Mouse (Mus musculus) forebrain, embryonic 14.5 days (tissue): Measurements from ENCODE around the gene Alkbh3. TPM values are rescaled to one million over a fixed set of nuclear protein-coding genes. Genes with fewer than 3 reads are reported as not detected.

Source experiments
- ATAC-seq: fragments of 200-750 bp; cut with Nextera tagmentation; 2 replicates; pipeline ENCODE4 v1.8.0; 2017; ENCODE audit warnings: mild to moderate bottlenecking, moderate library complexity
- DNase-seq: peaks from one replicate; pipeline ENCODE4 v3.0.0-alpha.2; 2015; ENCODE audit warnings: low spot score
- H3K27ac ChIP-seq: fragments of 300-500 bp; sonication (generic); 2 replicates; pipeline ENCODE4 v1.5.1; 2014; ENCODE audit warnings: low read depth, mild to moderate bottlenecking, control low read depth, low read length, moderate library complexity
- H3K27me3 ChIP-seq: fragments of 300-500 bp; sonication (generic); replicated peaks from 2 replicates; pipeline ENCODE4 v1.6.1; 2014; ENCODE audit warnings: low read length, control low read depth, mixed read lengths; ENCODE audit not compliant: control insufficient read depth, insufficient read depth
- H3K36me3 ChIP-seq: fragments of 300-500 bp; sonication (generic); 2 replicates; pipeline ENCODE4 v1.6.1; 2014; ENCODE audit warnings: low read length, control low read depth; ENCODE audit not compliant: control insufficient read depth, insufficient read depth
- H3K4me1 ChIP-seq: fragments of 300-500 bp; sonication (generic); 2 replicates; pipeline ENCODE4 v1.6.1; 2014; ENCODE audit warnings: antibody characterized with exemption, low read length, control low read depth; ENCODE audit not compliant: control insufficient read depth, insufficient read depth
- H3K4me2 ChIP-seq: fragments of 300-500 bp; sonication (generic); 2 replicates; pipeline ENCODE4 v1.6.1; 2014; ENCODE audit warnings: mild to moderate bottlenecking, control low read depth, low read length
- H3K4me3 ChIP-seq: fragments of 300-500 bp; sonication (generic); 2 replicates; pipeline ENCODE4 v1.5.1; 2014; ENCODE audit warnings: low read depth, low read length, control low read depth
- H3K9ac ChIP-seq: fragments of 300-500 bp; sonication (generic); 2 replicates; pipeline ENCODE4 v1.6.1; 2014; ENCODE audit warnings: mild to moderate bottlenecking, low read length, control low read depth, moderate library complexity
- H3K9me3 ChIP-seq: fragments of 300-500 bp; sonication (generic); replicated peaks from 2 replicates; pipeline ENCODE4 v1.6.1; 2016; ENCODE audit warnings: low read length, control low read depth, mixed read lengths; ENCODE audit not compliant: control insufficient read depth
- WGBS: fragments of 180-500 bp; shearing (Covaris S2); extraction: QIAGEN DNeasy Blood & Tissue Kit; methylation state at CpG from one replicate; pipeline ENCODE4 v1.1.7; 2014; 5-methylcytosine and 5-hydroxymethylcytosine counted together
- polyA plus RNA-seq: library from polyadenylated mRNA; unstranded; fragments of >200 nt; fragmentation: Nextera tagmentation; extraction: Ambion mirVana; gene quantifications from 2 replicates; pipeline ENCODE4 v1.2.1, GENCODE M21; 2014

Alkbh3 gene
- polyA plus RNA-seq, 1 experiment from 2014 or later = 52.2 TPM

DNA sequence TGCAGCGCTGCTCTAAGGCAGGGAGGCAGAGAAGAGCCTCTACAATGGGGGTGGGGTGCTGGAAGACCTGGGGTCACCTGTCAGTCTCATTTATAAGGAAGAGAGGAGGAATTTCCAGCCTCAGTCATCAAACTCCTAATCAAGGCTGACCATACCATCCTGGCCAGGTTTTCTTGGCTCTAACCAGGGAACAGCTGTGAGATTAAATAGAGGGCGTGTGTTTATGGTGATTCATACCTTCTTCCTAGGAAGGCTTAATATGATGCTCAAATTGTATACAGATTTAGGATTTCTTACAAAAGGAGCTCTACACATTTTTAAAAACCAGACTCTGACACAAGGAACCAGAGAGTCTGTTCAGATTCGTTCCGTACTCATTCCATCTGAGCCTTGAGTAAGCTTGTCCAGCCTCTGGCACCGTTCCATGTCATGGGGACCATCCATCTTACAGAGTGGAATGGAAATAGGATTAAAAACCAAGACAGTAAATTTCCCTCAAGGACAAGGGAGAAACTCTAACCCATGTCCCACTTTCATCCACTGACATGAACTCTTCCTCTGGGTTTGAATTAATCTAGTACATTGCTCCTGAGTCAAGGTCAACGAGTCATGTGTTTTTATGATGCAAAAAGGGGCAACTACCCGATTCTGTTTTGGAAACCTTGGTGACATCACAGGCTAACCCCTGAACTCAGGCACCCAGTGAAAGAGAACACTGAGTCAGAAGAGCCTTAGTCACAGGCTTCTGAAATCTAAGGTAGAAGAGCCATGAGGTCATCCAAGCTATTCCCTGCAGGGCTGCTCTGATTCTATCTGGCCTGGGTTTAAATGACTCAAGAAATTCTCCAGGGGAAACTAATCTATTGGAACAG is 31.1 kb downstream of the Alkbh3 start:
- Histone ChIP-seq H3K4me3 (no peak overlapping the region), H3K27ac (no peak overlapping the region), H3K9ac (no peak overlapping the region), H3K4me2 (no peak overlapping the region), H3K9me3 (no peaks in the 10 kb centered on the region), H3K4me1 (peaks cover 15% of the 10 kb centered on the region), H3K36me3 (peaks cover 47% of the 10 kb centered on the region), H3K27me3 (no peaks in the 10 kb centered on the region)
- DNase-seq = no peak
- 87% methylated on average over 7 of the region's 7 CpGs for WGBS
- no peak for ATAC-seq

DNA sequence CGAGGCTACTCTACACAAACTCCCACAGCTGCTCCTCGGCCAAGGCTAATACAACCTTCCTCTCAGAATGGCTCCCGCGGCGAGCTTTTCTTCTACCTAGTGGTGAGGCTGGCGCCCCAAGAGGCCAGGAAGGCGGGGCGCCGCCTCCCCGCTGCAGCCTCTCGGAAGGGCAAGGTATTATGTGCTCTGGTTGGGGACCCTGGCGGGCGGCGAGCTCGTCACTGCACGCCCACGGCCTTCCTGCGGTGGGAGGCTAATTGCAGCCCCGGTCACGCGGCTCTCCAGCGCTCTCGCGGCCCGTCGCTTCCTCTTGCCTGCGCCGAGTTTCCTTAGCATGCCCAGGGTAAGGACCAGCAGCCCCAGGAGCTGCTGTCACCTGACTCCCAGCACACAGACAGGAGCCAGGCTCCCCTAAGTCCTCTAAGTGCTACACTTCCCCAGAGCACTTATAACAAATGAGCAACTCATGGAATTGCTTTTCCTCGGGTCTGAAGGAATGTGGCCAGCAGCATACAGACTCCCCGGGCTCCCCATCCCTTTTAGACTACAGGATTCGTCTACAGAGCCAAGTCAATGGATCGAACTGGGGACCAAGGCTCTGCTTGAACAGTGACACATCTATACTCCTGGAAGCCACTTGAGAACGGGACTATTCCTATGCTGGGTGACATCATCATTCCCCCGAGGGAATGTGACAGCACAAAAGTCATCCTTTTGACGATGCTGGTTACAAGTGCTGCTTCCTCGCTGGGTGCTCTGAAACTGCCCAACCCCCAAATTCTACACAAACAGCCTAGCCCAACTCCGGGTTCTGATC is 34.0 kb downstream of the Alkbh3 start:
- Histone ChIP-seq H3K4me3 (peak overlapping the region; percentile 33), H3K9ac (peak overlapping the region; percentile 70), H3K27me3 (no peaks in the 10 kb centered on the region), H3K4me2 (peak overlapping the region; percentile 85), H3K9me3 (no peaks in the 10 kb centered on the region), H3K27ac (peak overlapping the region; percentile 46), H3K4me1 (peaks cover 15% of the 10 kb centered on the region), H3K36me3 (peaks cover 27% of the 10 kb centered on the region)
- ATAC-seq (peak; percentile 79), DNase-seq (peak; percentile 73)
- 1% methylated on average over 37 of the region's 37 CpGs for WGBS

DNA sequence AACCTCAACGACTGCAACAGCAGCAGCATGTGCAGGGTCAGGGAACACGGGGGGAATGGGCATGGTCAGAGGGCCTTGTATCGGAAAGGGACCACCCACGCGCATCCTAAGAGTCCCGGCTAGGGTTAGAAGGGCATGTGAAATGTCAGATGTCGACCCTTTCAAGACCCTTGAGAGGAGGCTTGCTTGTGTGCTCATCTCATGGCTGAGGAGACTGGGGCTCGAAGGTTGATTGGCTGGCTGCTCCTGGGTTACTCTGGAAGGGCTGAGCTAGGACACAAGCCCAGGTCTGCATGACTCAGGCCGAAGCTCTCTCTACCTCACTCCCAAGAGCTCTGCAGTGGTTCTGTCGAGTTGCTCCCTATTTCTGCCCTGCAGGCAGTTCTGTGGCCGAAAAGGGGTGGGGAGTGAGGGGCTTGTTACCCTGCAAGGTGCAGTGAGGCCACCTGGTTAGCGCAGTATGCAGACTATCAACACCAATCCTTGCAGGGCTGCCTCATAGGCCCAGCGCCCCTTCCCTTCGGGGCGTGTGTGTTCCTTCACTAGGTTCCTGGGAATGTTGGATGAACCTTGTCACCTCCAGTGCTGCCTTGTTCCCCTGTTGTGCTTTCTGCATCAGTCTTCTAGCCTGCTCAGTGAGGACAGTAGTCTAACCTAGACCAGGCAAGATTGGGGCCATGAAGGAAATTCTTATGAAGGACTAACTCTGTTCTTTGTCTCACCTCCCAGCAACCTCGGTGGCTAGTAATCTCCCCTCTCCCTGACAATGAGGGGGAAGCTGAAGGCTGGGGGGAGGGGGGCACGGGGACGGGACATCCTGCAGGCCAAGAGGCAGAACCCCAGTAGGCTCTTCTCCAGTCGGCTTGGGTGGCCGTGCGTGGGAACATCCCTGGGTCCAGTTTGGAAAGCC is 34.8 kb downstream of the Alkbh3 start:
- Histone ChIP-seq H3K36me3 (peaks cover 18% of the 10 kb centered on the region), H3K9me3 (no peaks in the 10 kb centered on the region), H3K27me3 (no peaks in the 10 kb centered on the region), H3K9ac (peak overlapping the region; percentile 70), H3K4me2 (peak overlapping the region; percentile 85), H3K4me1 (peaks cover 15% of the 10 kb centered on the region), H3K4me3 (peak overlapping the region; percentile 33), H3K27ac (peak overlapping the region; percentile 46)
- ATAC-seq (peak; percentile 35), DNase-seq (no peak)
- WGBS = 21% methylated on average over 21 of the region's 21 CpGs

DNA sequence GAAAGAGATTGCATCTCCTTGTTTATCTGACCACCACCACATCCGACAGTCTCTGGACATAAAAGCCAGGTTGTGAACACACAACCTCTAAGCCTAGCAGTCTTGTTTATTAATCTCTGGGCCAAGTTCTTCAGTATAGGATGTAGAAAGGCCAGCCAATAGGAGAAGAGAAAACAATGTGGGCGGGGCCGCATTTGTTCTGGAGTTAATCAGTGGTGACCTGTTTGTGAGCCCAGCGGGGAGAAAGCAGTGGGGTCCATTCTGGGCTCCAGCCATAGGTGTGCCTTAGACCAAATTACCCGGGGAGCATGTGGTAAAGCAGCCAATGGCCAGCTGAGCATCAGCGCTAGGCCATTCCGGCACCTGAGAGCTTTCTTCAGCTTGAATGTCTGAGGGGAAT is 35.6 kb downstream of the Alkbh3 start:
- no peaks in the 10 kb centered on the region for H3K9me3 ChIP-seq
- no peak overlapping the region for H3K4me2 ChIP-seq
- ATAC-seq = no peak
- no peak overlapping the region for H3K27ac ChIP-seq
- no peak overlapping the region for H3K4me3 ChIP-seq
- no peak for DNase-seq
- peaks cover 15% of the 10 kb centered on the region for H3K4me1 ChIP-seq
- no peak overlapping the region for H3K9ac ChIP-seq
- no peaks in the 10 kb centered on the region for H3K27me3 ChIP-seq
- WGBS = 41% methylated on average over 7 of the region's 7 CpGs
- peaks cover 11% of the 10 kb centered on the region for H3K36me3 ChIP-seq

GRCm38 (mm10) chr2:93971647-93972046 is 39.0 kb downstream of the Alkbh3 start:
- no peak for ATAC-seq
- Histone ChIP-seq H3K4me3 (no peak overlapping the region), H3K4me1 (peaks cover 9% of the 10 kb centered on the region), H3K27ac (no peak overlapping the region), H3K36me3 (no peaks in the 10 kb centered on the region), H3K9ac (no peak overlapping the region), H3K4me2 (no peak overlapping the region), H3K9me3 (no peaks in the 10 kb centered on the region), H3K27me3 (no peaks in the 10 kb centered on the region)
- DNase-seq = no peak
- WGBS = 52% methylated on average over 3 of the region's 3 CpGs

DNA sequence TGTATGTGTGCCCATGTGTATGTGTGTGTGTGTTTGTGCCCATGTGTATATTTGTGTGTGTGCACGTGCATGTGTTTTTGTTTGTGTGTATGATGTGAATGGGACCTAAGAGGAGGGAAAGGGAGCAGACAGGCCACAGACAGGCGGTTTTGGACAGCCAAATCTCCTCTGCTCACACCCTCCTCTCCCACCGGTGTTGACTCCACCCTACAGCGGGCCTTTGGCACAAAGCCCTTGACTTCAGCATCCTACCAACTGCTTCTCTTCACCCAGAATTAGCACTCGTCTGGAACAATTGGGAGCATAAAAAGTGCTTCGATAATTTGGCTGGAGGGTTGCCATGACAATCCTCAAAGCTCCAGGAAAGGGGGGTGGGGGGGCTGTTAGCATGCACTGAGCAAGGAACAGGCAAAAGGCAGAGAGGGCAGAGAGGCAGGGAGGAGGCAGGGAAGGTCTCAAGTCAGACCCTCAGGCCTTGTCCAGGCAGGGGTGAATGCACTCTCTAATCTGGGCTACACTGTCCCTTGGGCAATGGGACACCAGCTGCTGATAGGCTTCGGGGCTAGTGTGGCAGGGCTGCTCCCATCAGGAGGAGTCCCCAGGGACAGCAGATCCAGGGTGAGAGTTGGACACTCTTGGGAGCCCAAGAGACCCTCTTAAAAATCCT is 46.0 kb downstream of the Alkbh3 start:
- Histone ChIP-seq H3K36me3 (no peaks in the 10 kb centered on the region), H3K4me3 (no peak overlapping the region), H3K4me1 (peaks cover 9% of the 10 kb centered on the region), H3K27ac (peak overlapping the region; percentile 29; the same call in 1 of the 2 replicates), H3K27me3 (no peaks in the 10 kb centered on the region), H3K9me3 (no peaks in the 10 kb centered on the region), H3K4me2 (no peak overlapping the region), H3K9ac (0 out of 2 replicates have a peak overlapping the region, but pooled peaks have one; percentile 6)
- WGBS = 20% methylated on average over 7 of the region's 7 CpGs
- DNase-seq = peak; percentile 87
- ATAC-seq = peak; percentile 79

- no peak; the same call in 1 of the 2 replicates for ATAC-seq
- H3K9ac ChIP-seq = no peak overlapping the region
- 65% methylated on average over 1 of the region's 1 CpGs for WGBS
Measured at GRCm38 (mm10) chr2:93963802-93964201, 46.8 kb downstream of the Alkbh3 start.

DNA sequence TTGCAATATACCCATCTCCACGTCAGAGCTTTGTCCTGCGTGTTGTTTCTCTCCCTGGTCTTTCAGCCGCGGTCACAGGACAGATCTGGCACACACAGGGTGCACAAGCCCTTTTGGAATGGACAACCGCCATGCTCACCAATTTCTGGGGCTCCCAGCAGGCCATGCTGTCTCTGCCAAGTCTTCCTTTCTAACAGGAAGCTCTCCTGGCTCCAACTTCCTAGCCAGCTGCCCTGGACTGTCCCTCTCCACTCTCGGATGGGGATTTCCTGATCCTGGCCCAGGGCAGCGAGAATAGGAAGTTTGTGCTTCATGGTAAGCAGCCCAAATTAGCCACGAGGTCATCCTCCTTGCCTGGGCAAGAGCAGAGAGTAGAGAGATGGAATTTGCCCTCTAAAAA is 48.9 kb downstream of the Alkbh3 start:
- ATAC-seq (no peak), DNase-seq (no peak)
- Histone ChIP-seq H3K4me3 (no peak overlapping the region), H3K9ac (no peak overlapping the region), H3K9me3 (no peaks in the 10 kb centered on the region), H3K36me3 (no peaks in the 10 kb centered on the region), H3K4me1 (peaks cover 19% of the 10 kb centered on the region), H3K4me2 (no peak overlapping the region), H3K27me3 (no peaks in the 10 kb centered on the region), H3K27ac (no peak overlapping the region)
- WGBS = 81% methylated on average over 8 of the region's 8 CpGs

More at GRCm38 (mm10) chr2:93963802-93964201, 46.8 kb downstream of the Alkbh3 start:
- H3K9me3 ChIP-seq = no peaks in the 10 kb centered on the region
- DNase-seq = no peak
- H3K4me1 ChIP-seq = peaks cover 9% of the 10 kb centered on the region
- H3K4me3 ChIP-seq = no peak overlapping the region
- H3K27me3 ChIP-seq = no peaks in the 10 kb centered on the region
- no peak overlapping the region for H3K4me2 ChIP-seq
- H3K27ac ChIP-seq = no peak overlapping the region
- no peaks in the 10 kb centered on the region for H3K36me3 ChIP-seq
